Mouse (Mus musculus) erythroblast, embryonic 14.5 days (primary cell): ENCODE results near the gene Zfp445. TPM values are rescaled to one million over a fixed set of nuclear protein-coding genes. Genes with fewer than 3 reads are reported as not detected.
A peak's percentile ranks its signal among the peaks of the same experiment; 100 is the strongest.

Source experiments
- H3K27me3 ChIP-seq: 2 replicates; pipeline ENCODE4 v1.6.1; 2012; ENCODE audit warnings: inconsistent platforms; ENCODE audit not compliant: control insufficient read depth
- H3K36me3 ChIP-seq: 2 replicates; pipeline ENCODE4 v1.6.1; 2012; ENCODE audit warnings: mild to moderate bottlenecking, inconsistent platforms; ENCODE audit not compliant: control insufficient read depth
- H3K4me1 ChIP-seq: 2 replicates; pipeline ENCODE4 v1.6.1; 2012; ENCODE audit warnings: inconsistent platforms; ENCODE audit not compliant: control insufficient read depth
- H3K4me3 ChIP-seq: replicated peaks from 2 replicates; pipeline ENCODE3; 2012; ENCODE audit warnings: moderate library complexity, mild to moderate bottlenecking, inconsistent platforms
- H3K9me3 ChIP-seq: 2 replicates; pipeline ENCODE4 v1.6.1; 2012; ENCODE audit warnings: low read length, inconsistent platforms, mixed read lengths; ENCODE audit not compliant: control insufficient read depth
- GATA1 ChIP-seq: IDR thresholded peaks from 2 replicates; pipeline ENCODE4 v1.6.1; 2012; ENCODE audit warnings: low read length, inconsistent platforms, mixed read lengths
- TAL1 ChIP-seq: IDR thresholded peaks from 3 replicates; pipeline ENCODE4 v1.6.1; 2012; ENCODE audit warnings: low read length, inconsistent platforms, mixed read lengths
- polyA plus RNA-seq: library from polyadenylated mRNA; stranded (reverse); fragments of >175 nt; gene quantifications from 2 replicates; pipeline ENCODE4 v1.2.3, GENCODE M21; 2012

The Zfp445 gene
- polyA plus RNA-seq, 1 experiment, result 0.46 TPM

DNA sequence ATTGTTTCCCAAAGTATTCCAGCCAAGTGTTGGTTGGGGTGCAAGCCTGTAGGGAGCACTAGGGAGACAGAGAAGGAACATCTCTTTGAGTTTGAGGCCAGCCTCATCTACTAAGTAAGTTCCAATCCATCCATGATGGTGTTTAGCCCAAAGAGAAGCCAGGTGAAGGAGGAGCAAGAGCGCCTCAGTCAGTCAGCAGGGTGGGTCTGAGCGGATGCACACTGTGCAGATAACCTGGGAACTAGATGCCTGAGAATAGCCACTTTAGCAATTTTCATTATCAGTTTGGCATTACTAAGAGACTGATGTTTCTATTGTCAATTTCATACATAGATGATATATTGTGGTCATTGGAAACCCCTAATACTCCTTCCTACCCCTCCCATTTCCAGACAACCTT, 51.0 kb downstream of the Zfp445 start:
- Histone ChIP-seq H3K9me3 (no peaks in the 10 kb centered on the region), H3K36me3 (no peaks in the 10 kb centered on the region), H3K4me1 (no peaks in the 10 kb centered on the region), H3K27me3 (no peaks in the 10 kb centered on the region), H3K4me3 (no peak overlapping the region)
- no peak for TF ChIP-seq GATA1
- no peak for TF ChIP-seq TAL1

DNA sequence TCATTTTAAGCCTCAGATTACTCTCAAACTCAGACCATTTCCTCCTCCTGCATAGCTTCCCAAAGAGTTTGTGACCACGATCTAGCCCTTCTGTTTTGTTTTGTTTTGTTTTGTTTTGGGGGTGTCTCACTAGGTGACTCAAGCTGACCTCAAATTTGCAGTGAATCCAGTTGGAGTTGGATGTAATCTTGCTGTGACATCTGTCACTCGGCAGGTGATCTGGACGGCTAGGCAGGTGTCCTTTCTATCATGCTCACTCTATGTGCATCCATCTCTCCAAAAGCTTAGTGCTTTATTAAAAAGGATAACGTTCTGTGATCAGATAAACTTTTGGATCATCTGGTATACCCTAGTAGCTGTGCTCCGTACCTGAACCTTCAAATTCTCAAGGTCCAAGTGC, 53.4 kb downstream of the Zfp445 start:
- H3K9me3 ChIP-seq, result no peaks in the 10 kb centered on the region
- H3K27me3 ChIP-seq, result no peaks in the 10 kb centered on the region
- H3K4me3 ChIP-seq, result no peak overlapping the region
- H3K36me3 ChIP-seq, result no peaks in the 10 kb centered on the region; the same call in 1 of the 2 replicates
- no peak for TF ChIP-seq GATA1
- no peak for TF ChIP-seq TAL1
- H3K4me1 ChIP-seq, result no peaks in the 10 kb centered on the region

- Histone ChIP-seq H3K9me3 (no peaks in the 10 kb centered on the region), H3K27me3 (no peaks in the 10 kb centered on the region), H3K4me3 (no peak overlapping the region), H3K4me1 (peaks cover 16% of the 10 kb centered on the region), H3K36me3 (no peaks in the 10 kb centered on the region; the same call in 1 of the 2 replicates)
- no peak for TF ChIP-seq TAL1
These were observed 55.6 kb downstream of the Zfp445 start for GRCm38 (mm10) chr9:122810212-122810611.

GRCm38 (mm10) chr9:122807186-122807585, 58.6 kb downstream of the Zfp445 start:
- no peak overlapping the region for H3K4me3 ChIP-seq
- no peaks in the 10 kb centered on the region for H3K27me3 ChIP-seq
- TF ChIP-seq GATA1 (no peak), TAL1 (no peak)
- H3K36me3 ChIP-seq, result no peaks in the 10 kb centered on the region; the same call in 1 of the 2 replicates
- peaks cover 21% of the 10 kb centered on the region for H3K4me1 ChIP-seq
- no peaks in the 10 kb centered on the region for H3K9me3 ChIP-seq

DNA sequence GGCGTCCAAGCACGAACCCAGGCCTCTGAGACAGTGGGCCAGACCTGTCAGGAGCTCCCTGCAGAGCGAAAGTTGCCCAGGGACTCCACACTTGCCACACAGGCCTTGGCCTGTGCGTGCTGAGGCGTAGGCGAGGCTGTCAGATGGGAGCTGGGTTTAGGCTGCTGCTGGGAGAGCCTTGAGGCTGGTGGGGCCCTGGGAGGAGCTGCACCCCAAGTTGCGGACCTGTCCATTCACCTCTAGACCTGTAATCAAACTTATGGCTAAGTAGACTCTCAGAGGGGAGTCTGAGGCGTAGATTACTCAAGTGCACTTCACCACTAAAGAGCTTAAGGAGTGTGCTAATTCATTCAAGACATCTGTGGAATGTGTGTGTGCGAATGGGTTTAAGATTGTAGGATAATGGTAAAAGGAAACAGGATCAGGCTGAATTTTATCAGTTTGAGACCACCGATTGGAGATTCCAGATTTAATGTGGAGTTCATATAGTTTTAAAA, 59.9 kb downstream of the Zfp445 start:
- no peak for TF ChIP-seq TAL1
- TF ChIP-seq GATA1, result no peak
- Histone ChIP-seq H3K36me3 (no peaks in the 10 kb centered on the region; the same call in 1 of the 2 replicates), H3K9me3 (no peaks in the 10 kb centered on the region), H3K27me3 (no peaks in the 10 kb centered on the region), H3K4me3 (peak overlapping the region; percentile 83), H3K4me1 (peaks cover 21% of the 10 kb centered on the region)

- Histone ChIP-seq H3K27me3 (no peaks in the 10 kb centered on the region), H3K36me3 (no peaks in the 10 kb centered on the region; the same call in 1 of the 2 replicates), H3K9me3 (no peaks in the 10 kb centered on the region), H3K4me3 (peak within 1 kb of the TSS; percentile 83), H3K4me1 (peaks cover 21% of the 10 kb centered on the region)
- no peak for TF ChIP-seq TAL1
- TF ChIP-seq GATA1, result no peak
These were observed 60.6 kb downstream of the Zfp445 start, which contains the start of gene Tcaim for GRCm38 (mm10) chr9:122805053-122805844. Gene Tcaim (plus strand): TSS chr9:122805539.

Other genes with a start within 250 kb of the Zfp445 start
- gene Topaz1, start 118.7 kb downstream of the Zfp445 start, polyA plus RNA-seq, result 0.12 TPM in 1 of 2 replicates, not detected in the other
- not detected in 2 replicates for gene Tcaim, start 60.5 kb downstream of the Zfp445 start, polyA plus RNA-seq
- gene Gm35549, start 22.0 kb downstream of the Zfp445 start, polyA plus RNA-seq, result not detected in 2 replicates
- gene Zkscan7, start 19.7 kb upstream of the Zfp445 start, polyA plus RNA-seq, result not detected in 2 replicates
- gene Zfp105, start 57.1 kb upstream of the Zfp445 start, polyA plus RNA-seq, result not detected in 2 replicates
- 0.46 and 0.77 TPM in 2 replicates for gene 1110059G10Rik, start 85.0 kb upstream of the Zfp445 start, polyA plus RNA-seq
- 1.1 and 1.6 TPM in 2 replicates for gene Kif15, start 85.0 kb upstream of the Zfp445 start, polyA plus RNA-seq
- gene Tmem42, start 155.3 kb upstream of the Zfp445 start, polyA plus RNA-seq, result 0.04 and 0.30 TPM in 2 replicates
- gene Tgm4, start 168.7 kb upstream of the Zfp445 start, polyA plus RNA-seq, result 0.04 TPM in 1 of 2 replicates, not detected in the other
- gene Zdhhc3, start 247.2 kb upstream of the Zfp445 start, polyA plus RNA-seq, result 3.2 and 3.3 TPM in 2 replicates
- 0.53 and 0.86 TPM in 2 replicates for gene Exosc7, start 247.2 kb upstream of the Zfp445 start, polyA plus RNA-seq